Mouse (Mus musculus) heart, embryonic 15.5 days (tissue): Measurements from ENCODE around the gene Cyb5r4. TPM values are rescaled to one million over a fixed set of nuclear protein-coding genes. Genes with fewer than 3 reads are reported as not detected.
"Not testable (repeated sequence)": the region's sequence is repeated elsewhere in the genome, so short reads cannot be mapped to it uniquely, and the experiment has no call there.

ENCODE experiments used
- ATAC-seq: fragments of 200-750 bp; cut with Nextera tagmentation; replicated peaks from 2 replicates; pipeline ENCODE4 v1.8.0; 2017; ENCODE audit warnings: low read depth, moderate TSS enrichment; ENCODE audit not compliant: insufficient number of reproducible peaks, insufficient read depth, low FRiP score
- H3K27ac ChIP-seq: fragments of 300-500 bp; sonication (generic); 2 replicates; pipeline ENCODE4 v1.5.1; 2015; ENCODE audit warnings: mild to moderate bottlenecking, inconsistent platforms
- H3K27me3 ChIP-seq: fragments of 300-500 bp; sonication (generic); 2 replicates; pipeline ENCODE4 v1.6.1; 2015; ENCODE audit warnings: inconsistent platforms
- H3K36me3 ChIP-seq: fragments of 300-500 bp; sonication (generic); 2 replicates; pipeline ENCODE4 v1.6.1; 2015; ENCODE audit warnings: mild to moderate bottlenecking, inconsistent platforms
- H3K4me1 ChIP-seq: fragments of 300-500 bp; sonication (generic); replicated peaks from 2 replicates; pipeline ENCODE4 v1.6.1; 2015; ENCODE audit warnings: inconsistent platforms
- H3K4me2 ChIP-seq: fragments of 300-500 bp; sonication (generic); 2 replicates; pipeline ENCODE4 v1.6.1; 2015; ENCODE audit warnings: inconsistent platforms, mild to moderate bottlenecking, moderate library complexity
- H3K4me3 ChIP-seq: fragments of 300-500 bp; sonication (generic); 2 replicates; pipeline ENCODE4 v1.5.1; 2015; ENCODE audit warnings: mild to moderate bottlenecking, inconsistent platforms
- H3K9ac ChIP-seq: fragments of 300-500 bp; sonication (generic); 2 replicates; pipeline ENCODE4 v1.6.1; 2015; ENCODE audit warnings: mild to moderate bottlenecking, inconsistent platforms
- H3K9me3 ChIP-seq: fragments of 300-500 bp; sonication (generic); replicated peaks from 2 replicates; pipeline ENCODE4 v1.6.1; 2016; ENCODE audit warnings: inconsistent platforms
- WGBS: fragments of 180-500 bp; shearing (Covaris S2); methylation state at CpG from one replicate; pipeline ENCODE4 v1.1.7; 2015; ENCODE audit warnings: mixed read lengths; 5-methylcytosine and 5-hydroxymethylcytosine counted together
- polyA plus RNA-seq: library from polyadenylated mRNA; unstranded; fragments of >200 nt; fragmentation: Nextera tagmentation; extraction: Ambion mirVana; gene quantifications from 2 replicates; pipeline ENCODE4 v1.2.1, GENCODE M21; 2015

Gene Cyb5r4
- polyA plus RNA-seq, 1 experiment from 2014 or later, result 46.6 TPM

- no peak overlapping the region for H3K4me2 ChIP-seq
- no peak overlapping the region for H3K27ac ChIP-seq
- no peak for ATAC-seq
- no peaks in the 10 kb centered on the region for H3K9me3 ChIP-seq
- H3K4me3 ChIP-seq, result no peak overlapping the region
- no peaks in the 10 kb centered on the region for H3K36me3 ChIP-seq
- no peak overlapping the region for H3K9ac ChIP-seq
- no peaks in the 10 kb centered on the region for H3K27me3 ChIP-seq
- no peaks in the 10 kb centered on the region for H3K4me1 ChIP-seq
- 47% methylated on average over 2 of the region's 2 CpGs for WGBS
Observed at GRCm38 (mm10) chr9:87097989-87098388, 76.2 kb downstream of the Cyb5r4 start.

DNA sequence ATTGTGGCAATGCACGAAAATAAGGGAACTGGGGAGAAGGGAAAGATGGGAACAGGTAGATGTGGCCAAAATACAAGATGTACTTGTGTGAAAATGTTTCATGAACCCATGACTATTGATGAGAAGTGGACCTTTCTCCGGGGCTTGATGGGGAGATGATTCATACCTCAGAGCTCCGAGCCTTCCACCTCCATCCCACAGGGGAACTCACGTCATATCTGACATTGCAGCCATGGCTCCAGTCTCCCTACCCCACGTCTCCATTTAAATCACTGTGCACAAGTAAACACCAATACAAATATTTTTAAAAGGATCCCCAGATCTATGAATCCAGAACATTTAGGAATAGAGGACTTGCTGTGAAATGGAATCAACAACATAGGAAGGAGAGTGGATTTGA, 93.2 kb downstream of the Cyb5r4 start:
- H3K9me3 ChIP-seq, result no peaks in the 10 kb centered on the region
- ATAC-seq, result no peak
- H3K9ac ChIP-seq, result no peak overlapping the region
- H3K27me3 ChIP-seq, result no peaks in the 10 kb centered on the region
- no peaks in the 10 kb centered on the region for H3K36me3 ChIP-seq
- no peaks in the 10 kb centered on the region for H3K4me1 ChIP-seq
- H3K27ac ChIP-seq, result no peak overlapping the region
- H3K4me3 ChIP-seq, result no peak overlapping the region
- WGBS, result 66% methylated on average over 5 of the region's 5 CpGs
- H3K4me2 ChIP-seq, result no peak overlapping the region

DNA sequence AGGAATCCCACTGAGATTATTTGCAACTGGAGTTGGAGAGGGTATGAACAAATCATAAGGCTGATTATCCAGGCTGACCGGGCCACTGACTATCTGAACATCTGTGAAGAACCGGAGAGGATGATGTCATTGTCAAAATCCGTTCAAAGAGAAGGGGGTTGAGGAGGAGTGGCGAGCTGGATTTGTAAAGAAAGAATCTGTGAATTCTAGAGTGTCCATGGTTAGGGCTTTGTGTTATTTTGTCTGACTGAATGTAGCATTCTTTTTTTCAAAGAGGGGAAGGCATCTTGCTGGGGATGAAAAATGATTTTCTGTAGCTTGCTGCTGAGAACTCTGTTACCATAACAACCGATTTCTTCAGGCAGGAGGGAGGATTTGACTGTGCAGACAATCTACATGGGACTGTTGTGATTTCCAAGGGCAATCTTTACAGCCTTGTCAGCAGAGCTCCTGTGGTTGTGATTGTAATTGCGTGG, 93.7 kb downstream of the Cyb5r4 start:
- Histone ChIP-seq H3K4me3 (no peak overlapping the region), H3K9me3 (no peaks in the 10 kb centered on the region), H3K4me2 (no peak overlapping the region), H3K27ac (no peak overlapping the region), H3K4me1 (no peaks in the 10 kb centered on the region), H3K36me3 (no peaks in the 10 kb centered on the region), H3K27me3 (no peaks in the 10 kb centered on the region), H3K9ac (no peak overlapping the region)
- 51% methylated on average over 6 of the region's 6 CpGs for WGBS
- no peak for ATAC-seq

DNA sequence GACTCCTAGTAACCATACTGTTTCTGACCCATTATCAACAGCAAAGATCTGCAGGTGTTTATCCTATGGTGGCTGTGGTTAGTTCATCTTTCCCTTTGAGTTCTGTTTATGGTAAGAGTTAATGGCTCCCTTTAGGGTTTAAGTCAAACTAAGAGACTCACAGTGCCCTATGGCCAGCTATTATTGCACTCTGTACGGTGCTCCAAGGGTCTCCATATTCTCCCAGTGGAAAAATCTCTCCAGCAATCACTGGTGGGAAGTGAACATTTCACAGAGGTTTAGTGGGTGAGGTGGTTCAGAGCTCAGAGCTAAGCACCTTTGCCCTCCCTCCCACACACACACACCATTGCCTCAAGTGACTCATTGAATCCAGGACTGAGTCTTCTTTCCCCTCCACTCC, 94.2 kb downstream of the Cyb5r4 start:
- Histone ChIP-seq H3K27me3 (no peaks in the 10 kb centered on the region), H3K9me3 (no peaks in the 10 kb centered on the region), H3K36me3 (no peaks in the 10 kb centered on the region), H3K4me1 (no peaks in the 10 kb centered on the region), H3K4me3 (no peak overlapping the region), H3K9ac (no peak overlapping the region), H3K27ac (no peak overlapping the region), H3K4me2 (no peak overlapping the region)
- no peak for ATAC-seq
- 71% methylated on average over 1 of the region's 1 CpGs for WGBS

- no peak overlapping the region for H3K4me3 ChIP-seq
- no peaks in the 10 kb centered on the region for H3K36me3 ChIP-seq
- H3K9ac ChIP-seq, result no peak overlapping the region
- H3K9me3 ChIP-seq, result no peaks in the 10 kb centered on the region
- WGBS, result 73% methylated on average over 3 of the region's 3 CpGs
- no peak for ATAC-seq
- H3K4me1 ChIP-seq, result no peaks in the 10 kb centered on the region
- no peak overlapping the region for H3K27ac ChIP-seq
- no peaks in the 10 kb centered on the region for H3K27me3 ChIP-seq
- no peak overlapping the region for H3K4me2 ChIP-seq
Observed at GRCm38 (mm10) chr9:87118996-87119395, 97.2 kb downstream of the Cyb5r4 start.

- ATAC-seq, result no peak; the same call in 1 of the 2 replicates
- H3K4me3 ChIP-seq, result no peak overlapping the region
- no peaks in the 10 kb centered on the region for H3K9me3 ChIP-seq
- H3K9ac ChIP-seq, result no peak overlapping the region
- H3K4me1 ChIP-seq, result no peaks in the 10 kb centered on the region
- 54% methylated on average over 9 of the region's 9 CpGs for WGBS
- no peak overlapping the region for H3K4me2 ChIP-seq
- H3K27me3 ChIP-seq, result no peaks in the 10 kb centered on the region
- H3K27ac ChIP-seq, result no peak overlapping the region
- H3K36me3 ChIP-seq, result no peaks in the 10 kb centered on the region
Observed at GRCm38 (mm10) chr9:87121956-87122493, 100.2 kb downstream of the Cyb5r4 start.

DNA sequence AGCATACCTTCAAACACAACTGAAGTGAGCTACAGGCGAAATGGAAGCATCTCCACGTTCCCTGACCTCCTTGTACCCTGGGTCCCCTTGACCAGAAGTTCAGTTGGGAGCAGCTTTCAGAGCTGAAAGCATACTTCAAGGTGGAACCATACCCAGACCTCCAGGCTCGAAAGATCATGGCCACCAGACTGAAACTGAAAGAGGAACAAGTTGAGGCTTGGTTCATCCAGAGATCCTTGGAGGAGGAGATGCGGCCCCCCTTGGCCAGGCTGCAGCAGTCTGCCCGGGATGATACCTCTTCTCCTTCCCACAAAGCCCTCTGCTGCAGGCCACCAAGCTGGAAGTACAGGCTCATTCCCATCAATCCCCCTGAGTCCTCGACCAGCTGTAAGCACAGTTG, 105.2 kb downstream of the Cyb5r4 start:
- not testable (repeated sequence) for H3K27me3 ChIP-seq, H3K27ac ChIP-seq, ATAC-seq, H3K9me3 ChIP-seq, H3K4me3 ChIP-seq, H3K9ac ChIP-seq, H3K36me3 ChIP-seq, H3K4me1 ChIP-seq, H3K4me2 ChIP-seq
- WGBS, result 60% methylated on average over 6 of the region's 6 CpGs

Other genes starting within 250 kb of the Cyb5r4 start
- gene Snap91, start 141.4 kb upstream of the Cyb5r4 start, polyA plus RNA-seq, result 81.6 and 86.1 TPM in 2 replicates
- 0.58 and 1.1 TPM in 2 replicates for gene Ripply2, start 6.5 kb upstream of the Cyb5r4 start, polyA plus RNA-seq
- 0.09 TPM in 1 of 2 replicates, not detected in the other for gene Mrap2, start 122.3 kb downstream of the Cyb5r4 start, polyA plus RNA-seq
- 3.6 and 4.5 TPM in 2 replicates for gene Cep162, start 233.5 kb downstream of the Cyb5r4 start, polyA plus RNA-seq